Mouse (Mus musculus): Measurements from ENCODE around the gene Hsd11b1. TPM values are rescaled to one million over a fixed set of nuclear protein-coding genes. Genes with fewer than 3 reads are reported as not detected.
"Not testable (repeated sequence)": the region's sequence is repeated elsewhere in the genome, so short reads cannot be mapped to it uniquely, and the experiment has no call there.

Hsd11b1 gene
- polyA plus RNA-seq, 1 experiment: 0.86 TPM

DNA sequence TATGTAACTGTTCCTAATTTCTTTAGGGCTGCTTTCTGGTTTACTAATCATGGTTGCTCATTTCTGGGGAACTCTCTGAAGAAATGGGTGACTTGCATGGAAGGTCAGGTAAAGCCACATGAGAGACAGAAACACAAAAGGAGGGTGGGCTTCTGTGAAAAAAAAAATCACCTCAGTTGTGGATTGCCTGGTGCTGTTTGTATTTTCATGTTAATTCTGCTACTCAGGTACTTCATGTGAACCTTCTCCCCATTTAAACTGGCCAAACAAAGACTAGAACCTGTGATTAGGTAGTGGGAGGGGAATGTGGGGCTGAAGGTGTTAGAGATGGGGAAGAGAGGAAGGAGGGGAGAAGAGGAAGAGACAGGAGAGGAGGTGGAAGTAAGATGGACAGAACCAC lies 1.9 kb upstream of the Hsd11b1 start:
- no peak for TF ChIP-seq POLR2A (IDR thresholded peaks at IDR 0.05; ENCODE audit: low read depth, low read length)
- TF ChIP-seq CTCF (IDR thresholded peaks at IDR 0.05; ENCODE audit: borderline replicate concordance, insufficient read depth, low read length): no peak
- H3K27ac ChIP-seq (ENCODE audit: insufficient read depth, low read length): no peak overlapping the region
- H3K4me3 ChIP-seq (ENCODE audit: insufficient read depth, low read length): no peak overlapping the region
- H3K4me1 ChIP-seq (ENCODE audit: control insufficient read depth, insufficient read depth, low read length): no peaks in the 10 kb centered on the region

- Histone ChIP-seq H3K4me1 (ENCODE audit: control insufficient read depth, insufficient read depth, low read length) (no peaks in the 10 kb centered on the region), H3K4me3 (ENCODE audit: insufficient read depth, low read length) (no peak overlapping the region), H3K27ac (ENCODE audit: insufficient read depth, low read length) (no peak overlapping the region)
- TF ChIP-seq CTCF (IDR thresholded peaks at IDR 0.05; ENCODE audit: borderline replicate concordance, insufficient read depth, low read length) (no peak), POLR2A (IDR thresholded peaks at IDR 0.05; ENCODE audit: low read depth, low read length) (no peak)
Measured at GRCm38 (mm10) chr1:193263026-193263907, 608 bp downstream of the Hsd11b1 start.

DNA sequence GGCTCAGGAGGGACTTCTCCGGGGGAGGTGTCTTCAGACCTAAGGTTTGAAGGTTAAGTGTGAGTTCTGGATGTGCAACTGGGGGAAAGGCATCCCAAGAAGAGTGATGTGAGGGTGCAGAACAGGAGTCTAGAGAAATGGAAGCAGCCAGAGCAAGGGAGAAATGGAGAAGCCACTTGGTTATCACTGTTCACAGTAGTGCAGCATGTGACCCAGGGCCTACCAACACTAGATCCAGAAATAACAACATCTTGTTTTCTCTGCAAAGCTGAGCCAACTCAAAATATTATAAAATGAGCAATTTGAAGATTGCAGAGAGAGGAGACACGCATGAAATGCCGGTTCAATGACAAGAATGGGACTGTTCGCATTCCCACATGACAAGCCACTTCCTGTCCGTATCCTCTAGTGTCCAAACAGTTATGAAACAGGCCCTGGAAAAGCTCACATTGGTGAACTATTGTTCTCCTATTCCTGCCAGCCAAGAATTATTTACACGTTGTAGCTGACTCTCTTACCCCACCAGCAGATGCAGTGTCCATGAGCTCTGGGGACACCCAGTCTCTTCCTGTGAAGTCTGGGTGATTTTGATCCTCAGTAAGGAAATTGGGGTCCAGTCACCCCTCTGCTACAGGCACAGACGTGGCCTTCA lies 1.9 kb downstream of the Hsd11b1 start:
- H3K4me3 ChIP-seq (ENCODE audit: insufficient read depth, low read length): no peak overlapping the region
- TF ChIP-seq POLR2A (IDR thresholded peaks at IDR 0.05; ENCODE audit: low read depth, low read length): no peak
- no peak for TF ChIP-seq CTCF (IDR thresholded peaks at IDR 0.05; ENCODE audit: borderline replicate concordance, insufficient read depth, low read length)
- H3K4me1 ChIP-seq (ENCODE audit: control insufficient read depth, insufficient read depth, low read length): no peaks in the 10 kb centered on the region
- H3K27ac ChIP-seq (ENCODE audit: insufficient read depth, low read length): no peak overlapping the region

DNA sequence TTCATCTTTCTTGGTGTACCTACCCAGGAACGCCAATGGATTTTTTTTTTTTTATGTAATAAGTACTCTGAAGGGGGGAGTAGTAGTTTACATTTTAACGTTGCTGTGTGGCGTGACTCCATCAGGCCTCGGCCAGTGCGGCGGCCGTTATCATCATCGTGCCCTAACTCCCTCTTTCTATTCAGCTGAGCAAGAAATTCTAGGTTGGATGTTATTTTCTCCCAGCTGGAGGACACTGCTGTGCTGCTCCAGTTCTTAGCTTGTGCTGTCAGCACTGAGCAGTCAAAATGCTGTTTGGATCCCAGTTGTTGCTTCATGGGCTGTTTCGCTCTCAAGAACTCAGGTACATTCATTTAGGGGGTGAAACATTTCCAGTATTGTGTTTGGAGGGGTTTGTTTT lies 4.3 kb downstream of the Hsd11b1 start:
- no peak overlapping the region for H3K27ac ChIP-seq (ENCODE audit: insufficient read depth, low read length)

GRCm38 (mm10) chr1:193256621-193257098 lies 7.2 kb downstream of the Hsd11b1 start:
- no peak overlapping the region for H3K4me3 ChIP-seq (ENCODE audit: insufficient read depth, low read length)
- TF ChIP-seq CTCF (IDR thresholded peaks at IDR 0.05; ENCODE audit: borderline replicate concordance, insufficient read depth, low read length) (no peak), POLR2A (IDR thresholded peaks at IDR 0.05; ENCODE audit: low read depth, low read length) (no peak)
- no peak overlapping the region for H3K27ac ChIP-seq (ENCODE audit: insufficient read depth, low read length)
- no peaks in the 10 kb centered on the region for H3K4me1 ChIP-seq (ENCODE audit: control insufficient read depth, insufficient read depth, low read length)

More for the DNA sequence above, 4.3 kb downstream of the Hsd11b1 start:
- no peaks in the 10 kb centered on the region for H3K4me1 ChIP-seq (ENCODE audit: control insufficient read depth, insufficient read depth, low read length)
- H3K4me3 ChIP-seq (ENCODE audit: insufficient read depth, low read length): no peak overlapping the region
- TF ChIP-seq CTCF (IDR thresholded peaks at IDR 0.05; ENCODE audit: borderline replicate concordance, insufficient read depth, low read length) (no peak), POLR2A (IDR thresholded peaks at IDR 0.05; ENCODE audit: low read depth, low read length) (no peak)

GRCm38 (mm10) chr1:193256289-193256577 lies 7.6 kb downstream of the Hsd11b1 start:
- TF ChIP-seq CTCF (IDR thresholded peaks at IDR 0.05; ENCODE audit: borderline replicate concordance, insufficient read depth, low read length) (no peak), POLR2A (IDR thresholded peaks at IDR 0.05; ENCODE audit: low read depth, low read length) (no peak)
- Histone ChIP-seq H3K4me3 (ENCODE audit: insufficient read depth, low read length) (no peak overlapping the region), H3K27ac (ENCODE audit: insufficient read depth, low read length) (no peak overlapping the region)

GRCm38 (mm10) chr1:193255488-193256288 lies 8.2 kb downstream of the Hsd11b1 start:
- 0 out of 2 replicates have a peak, but pooled peaks have one; percentile 1 for TF ChIP-seq CTCF (IDR thresholded peaks at IDR 0.05; ENCODE audit: borderline replicate concordance, insufficient read depth, low read length)
- TF ChIP-seq POLR2A (IDR thresholded peaks at IDR 0.05; ENCODE audit: low read depth, low read length): no peak
- no peak overlapping the region for H3K4me3 ChIP-seq (ENCODE audit: insufficient read depth, low read length)
- no peaks in the 10 kb centered on the region for H3K4me1 ChIP-seq (ENCODE audit: control insufficient read depth, insufficient read depth, low read length)
- no peak overlapping the region for H3K27ac ChIP-seq (ENCODE audit: insufficient read depth, low read length)

More at GRCm38 (mm10) chr1:193256289-193256577, 7.6 kb downstream of the Hsd11b1 start:
- H3K4me1 ChIP-seq (ENCODE audit: control insufficient read depth, insufficient read depth, low read length): no peaks in the 10 kb centered on the region

- Histone ChIP-seq H3K4me3 (ENCODE audit: insufficient read depth, low read length) (no peak overlapping the region), H3K4me1 (ENCODE audit: control insufficient read depth, insufficient read depth, low read length) (no peaks in the 10 kb centered on the region), H3K27ac (ENCODE audit: insufficient read depth, low read length) (no peak overlapping the region)
- TF ChIP-seq POLR2A (IDR thresholded peaks at IDR 0.05; ENCODE audit: low read depth, low read length) (no peak), CTCF (IDR thresholded peaks at IDR 0.05; ENCODE audit: borderline replicate concordance, insufficient read depth, low read length) (no peak)
Measured at GRCm38 (mm10) chr1:193255032-193255431, 8.8 kb downstream of the Hsd11b1 start.

DNA sequence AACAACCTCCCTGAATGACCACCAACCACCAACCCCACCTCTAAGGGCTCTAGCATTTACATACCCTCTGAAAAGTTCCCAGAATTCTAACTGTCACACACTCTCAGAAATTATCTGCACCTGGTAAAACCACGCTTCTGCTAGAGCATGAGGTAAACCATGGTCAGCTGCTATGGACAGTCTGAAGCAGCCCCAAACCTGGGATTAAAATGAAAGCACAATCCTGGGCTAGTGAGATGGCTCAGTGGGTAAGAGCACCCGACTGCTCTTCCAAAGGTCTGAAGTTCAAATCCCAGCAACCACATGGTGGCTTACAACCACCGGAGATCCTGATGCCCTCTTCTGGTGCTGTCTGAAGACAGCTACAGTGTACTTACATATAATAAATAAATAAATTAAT lies 10.0 kb downstream of the Hsd11b1 start:
- H3K27ac ChIP-seq (ENCODE audit: insufficient read depth, low read length); H3K4me3 ChIP-seq (ENCODE audit: insufficient read depth, low read length); H3K4me1 ChIP-seq (ENCODE audit: control insufficient read depth, insufficient read depth, low read length): not testable (repeated sequence)
